Mouse (Mus musculus): ENCODE results near the gene Stk4.

DNA sequence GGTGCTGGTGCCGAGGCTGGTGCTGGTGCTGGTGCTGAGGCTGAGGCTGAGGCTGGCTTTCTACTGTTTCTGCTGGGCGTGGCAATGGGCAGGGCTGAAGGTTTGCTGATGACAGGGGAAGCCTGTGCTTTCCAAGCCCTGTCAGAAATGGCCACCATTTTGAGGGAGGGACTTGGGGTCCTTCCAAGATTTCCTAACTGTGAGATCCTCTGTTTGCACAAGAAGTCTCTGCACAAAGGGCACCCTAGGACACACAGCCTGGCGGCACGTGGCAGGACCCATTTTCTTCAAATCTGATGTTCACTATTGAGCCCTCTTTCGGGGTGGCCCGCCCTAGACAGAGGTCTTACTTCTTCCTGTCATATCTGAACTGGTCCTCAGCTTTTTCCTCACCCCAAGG is 120.5 kb downstream of the Stk4 start, which contains the start of gene Wfdc12:
- TF ChIP-seq MAFK (IDR thresholded peaks at IDR 0.05; ENCODE audit: insufficient read depth, low read depth, low read length) = no peak
- TF ChIP-seq CHD2 (IDR thresholded peaks at IDR 0.05; ENCODE audit: low read depth, low read length) = no peak
- no peak for TF ChIP-seq ZNF384 (IDR thresholded peaks at IDR 0.05; ENCODE audit: low read depth, low read length)

Data from ES-E14 (cell line).